Mouse (Mus musculus) embryo, embryonic 10 days (tissue): ENCODE data around the gene Olfr539.
"Not testable (repeated sequence)": the region's sequence is repeated elsewhere in the genome, so short reads cannot be mapped to it uniquely, and the experiment has no call there.

ENCODE experiments used
- DNase-seq: peaks from one replicate; pipeline ENCODE4 v3.0.0-alpha.2; 2015; ENCODE audit warnings: low spot score

Gene Olfr539

GRCm38 (mm10) chr7:140659630-140660029, at the start of gene Olfr539:
TSS of gene Olfr539 (plus strand) at chr7:140659930.
- no peak for DNase-seq

GRCm38 (mm10) chr7:140628670-140629069, 31.1 kb upstream of the Olfr539 start, which contains the start of gene Olfr61:
TSS of gene Olfr61 (plus strand) at chr7:140628970.
- not testable (repeated sequence) for DNase-seq

- DNase-seq: no peak
These were observed 29.2 kb upstream of the Olfr539 start for GRCm38 (mm10) chr7:140630559-140630958.

GRCm38 (mm10) chr7:140646152-140646551, 13.6 kb upstream of the Olfr539 start, which contains the start of gene Olfr53:
TSS of gene Olfr53 (plus strand) at chr7:140646452.
- no peak for DNase-seq

GRCm38 (mm10) chr7:140670693-140671092, 11.0 kb downstream of the Olfr539 start:
- DNase-seq: not testable (repeated sequence)

GRCm38 (mm10) chr7:140675863-140676262, 16.1 kb downstream of the Olfr539 start:
- DNase-seq: no peak

- not testable (repeated sequence) for DNase-seq
These were observed 19.9 kb downstream of the Olfr539 start for GRCm38 (mm10) chr7:140679591-140679990.

- no peak for DNase-seq
These were observed 21.9 kb downstream of the Olfr539 start, which contains the start of gene Olfr45 for GRCm38 (mm10) chr7:140681651-140682050. TSS of gene Olfr45 (plus strand) at chr7:140681951.

- no peak for DNase-seq
These were observed 37.2 kb downstream of the Olfr539 start, which contains the start of gene Olfr541 for GRCm38 (mm10) chr7:140696967-140697366. TSS of gene Olfr541 (plus strand) at chr7:140697267.

- no peak for DNase-seq
These were observed 46.6 kb downstream of the Olfr539 start for GRCm38 (mm10) chr7:140706348-140706747.

- no peak for DNase-seq
These were observed 48.0 kb downstream of the Olfr539 start for GRCm38 (mm10) chr7:140707536-140708284.

GRCm38 (mm10) chr7:140717155-140718055, 57.7 kb downstream of the Olfr539 start:
- no peak for DNase-seq

- no peak for DNase-seq
These were observed 61.4 kb downstream of the Olfr539 start for GRCm38 (mm10) chr7:140721095-140721494.

GRCm38 (mm10) chr7:140725558-140725957, 65.8 kb downstream of the Olfr539 start:
- no peak for DNase-seq
